Mouse (Mus musculus) limb, embryonic 10.5 days (tissue): ENCODE measurements at regions not wholly inside any gene's neighbourhood (a gene's known extent, or its start where the extent isn't known, plus 50 kb on each side); places are given as distances from the start of the nearest gene placed in this dataset.

Experiments
- DNase-seq: peaks from one replicate; pipeline ENCODE4 v3.0.0-alpha.2; 2017; ENCODE audit warnings: low spot score
- H3K27ac ChIP-seq: fragments of 300-500 bp; sonication (generic); 2 replicates; pipeline ENCODE4 v1.5.1; 2016; ENCODE audit warnings: mild to moderate bottlenecking
- H3K27me3 ChIP-seq: fragments of 300-500 bp; sonication (generic); 2 replicates; pipeline ENCODE4 v1.6.1; 2016; ENCODE audit warnings: low read depth, mild to moderate bottlenecking; ENCODE audit not compliant: poor library complexity, severe bottlenecking
- H3K36me3 ChIP-seq: fragments of 300-500 bp; sonication (generic); 2 replicates; pipeline ENCODE4 v1.6.1; 2016; ENCODE audit warnings: mild to moderate bottlenecking, moderate library complexity
- H3K4me1 ChIP-seq: fragments of 300-500 bp; sonication (generic); 2 replicates; pipeline ENCODE4 v1.6.1; 2016
- H3K4me3 ChIP-seq: fragments of 300-500 bp; sonication (generic); 2 replicates; pipeline ENCODE4 v1.5.1; 2016; ENCODE audit warnings: mild to moderate bottlenecking, moderate library complexity
- H3K9me3 ChIP-seq: fragments of 300-500 bp; sonication (generic); replicated peaks from 2 replicates; pipeline ENCODE4 v1.6.1; 2016; ENCODE audit warnings: mild to moderate bottlenecking
- WGBS: fragments of 180-500 bp; shearing (Covaris S2); methylation state at CpG from one replicate; pipeline ENCODE4 v1.1.7; 2016; 5-methylcytosine and 5-hydroxymethylcytosine counted together

GRCm38 (mm10) chr6:51100341-51100740, 332.1 kb upstream of the Nfe2l3 start:
- H3K27me3 ChIP-seq = no peaks in the 10 kb centered on the region
- no peak for DNase-seq
- H3K4me1 ChIP-seq = peaks cover 13% of the 10 kb centered on the region; the same call in 1 of the 2 replicates
- WGBS = 87% methylated on average over 4 of the region's 4 CpGs
- H3K4me3 ChIP-seq = no peak overlapping the region
- no peak overlapping the region for H3K27ac ChIP-seq
- H3K36me3 ChIP-seq = no peaks in the 10 kb centered on the region
- no peaks in the 10 kb centered on the region for H3K9me3 ChIP-seq

- Histone ChIP-seq H3K4me1 (peaks cover 10% of the 10 kb centered on the region), H3K27ac (no peak overlapping the region), H3K4me3 (no peak overlapping the region), H3K9me3 (no peaks in the 10 kb centered on the region), H3K36me3 (no peaks in the 10 kb centered on the region), H3K27me3 (no peaks in the 10 kb centered on the region)
- WGBS = 59% methylated on average over 4 of the region's 4 CpGs
- no peak for DNase-seq
Observed at GRCm38 (mm10) chr6:51103236-51103635, 329.2 kb upstream of the Nfe2l3 start.

GRCm38 (mm10) chr6:51104336-51104735, 328.1 kb upstream of the Nfe2l3 start:
- DNase-seq = no peak
- no peaks in the 10 kb centered on the region for H3K36me3 ChIP-seq
- WGBS = 82% methylated on average over 5 of the region's 5 CpGs
- no peaks in the 10 kb centered on the region for H3K27me3 ChIP-seq
- no peaks in the 10 kb centered on the region for H3K9me3 ChIP-seq
- no peak overlapping the region for H3K27ac ChIP-seq
- H3K4me1 ChIP-seq = peaks cover 20% of the 10 kb centered on the region
- H3K4me3 ChIP-seq = no peak overlapping the region

GRCm38 (mm10) chr6:51108336-51108956, 324.0 kb upstream of the Nfe2l3 start:
- Histone ChIP-seq H3K36me3 (no peaks in the 10 kb centered on the region), H3K4me1 (peaks cover 20% of the 10 kb centered on the region), H3K27ac (peak overlapping the region; percentile 64; the same call in 1 of the 2 replicates), H3K9me3 (no peaks in the 10 kb centered on the region), H3K27me3 (no peaks in the 10 kb centered on the region), H3K4me3 (no peak overlapping the region)
- no peak for DNase-seq
- WGBS = 31% methylated on average over 8 of the region's 8 CpGs

DNA sequence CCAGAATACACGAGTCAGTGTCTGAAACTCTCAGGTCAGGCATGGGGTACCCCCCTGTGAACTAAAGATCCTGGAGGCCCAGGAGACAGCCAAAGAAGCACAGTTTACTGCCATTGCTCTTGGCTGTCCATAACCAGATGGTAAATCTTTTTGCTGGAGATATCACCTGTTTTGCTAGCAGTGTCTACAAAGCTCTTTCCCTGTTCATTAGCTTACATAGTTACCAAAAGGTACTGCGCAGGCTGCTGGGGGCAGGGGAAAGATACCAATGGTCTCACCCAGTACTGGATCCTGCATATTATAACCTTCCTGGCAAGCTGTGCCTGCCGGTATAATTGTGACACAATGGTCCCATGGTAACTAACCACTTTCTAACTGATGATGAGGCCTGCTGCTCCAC, 321.9 kb upstream of the Nfe2l3 start:
- DNase-seq = no peak
- Histone ChIP-seq H3K4me1 (peaks cover 12% of the 10 kb centered on the region), H3K9me3 (no peaks in the 10 kb centered on the region), H3K36me3 (no peaks in the 10 kb centered on the region), H3K4me3 (no peak overlapping the region), H3K27me3 (no peaks in the 10 kb centered on the region), H3K27ac (no peak overlapping the region)
- 91% methylated on average over 3 of the region's 3 CpGs for WGBS

DNA sequence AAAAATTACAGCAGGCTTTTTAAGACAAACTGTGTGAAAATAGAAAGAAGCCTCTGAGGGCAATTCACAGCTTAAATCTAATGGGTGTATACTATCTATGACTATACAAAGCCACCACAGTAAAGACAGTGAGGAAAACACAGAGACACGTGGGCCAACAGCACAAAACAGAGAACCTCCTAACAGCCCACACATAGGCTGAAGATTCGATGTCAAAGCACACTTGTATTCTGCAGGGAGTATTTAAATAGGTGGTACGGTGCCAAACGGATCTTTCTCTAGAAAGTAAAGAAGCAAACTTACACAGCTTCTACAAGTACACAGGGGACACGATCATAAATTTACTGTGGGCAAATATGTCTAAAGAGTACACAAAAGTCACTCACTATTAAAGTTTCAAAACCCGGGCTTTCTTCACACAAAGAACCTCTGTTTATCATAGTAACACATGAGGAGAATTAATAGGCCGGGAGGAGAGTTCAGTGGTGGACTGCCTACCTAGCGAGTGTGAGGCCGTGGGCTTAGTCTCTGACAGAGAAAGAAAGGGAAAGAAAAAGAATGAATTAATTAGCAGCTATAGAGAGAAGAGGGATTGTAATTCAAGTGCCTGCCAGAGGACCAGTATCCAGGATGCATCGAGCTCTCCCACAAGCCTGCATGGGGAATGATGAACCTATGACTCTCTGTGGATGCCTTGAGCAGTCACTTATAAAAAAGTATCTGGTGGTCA, 317.7 kb upstream of the Nfe2l3 start:
- H3K27me3 ChIP-seq = no peaks in the 10 kb centered on the region
- no peaks in the 10 kb centered on the region for H3K36me3 ChIP-seq
- H3K4me3 ChIP-seq = no peak overlapping the region
- no peak overlapping the region for H3K27ac ChIP-seq
- H3K4me1 ChIP-seq = peaks cover 21% of the 10 kb centered on the region
- H3K9me3 ChIP-seq = no peaks in the 10 kb centered on the region
- 80% methylated on average over 10 of the region's 10 CpGs for WGBS
- no peak for DNase-seq

GRCm38 (mm10) chr6:51118833-51119535, 313.5 kb upstream of the Nfe2l3 start:
- no peak for DNase-seq
- WGBS = 71% methylated on average over 9 of the region's 9 CpGs
- no peaks in the 10 kb centered on the region for H3K27me3 ChIP-seq
- H3K9me3 ChIP-seq = no peaks in the 10 kb centered on the region
- peak overlapping the region; percentile 74 for H3K27ac ChIP-seq
- H3K4me1 ChIP-seq = peaks cover 40% of the 10 kb centered on the region
- H3K4me3 ChIP-seq = no peak overlapping the region
- H3K36me3 ChIP-seq = no peaks in the 10 kb centered on the region

- Histone ChIP-seq H3K27ac (peak overlapping the region; percentile 39; the same call in 1 of the 2 replicates), H3K27me3 (no peaks in the 10 kb centered on the region), H3K4me3 (no peak overlapping the region), H3K4me1 (peaks cover 47% of the 10 kb centered on the region), H3K9me3 (no peaks in the 10 kb centered on the region), H3K36me3 (no peaks in the 10 kb centered on the region)
- WGBS = 72% methylated on average over 12 of the region's 12 CpGs
- DNase-seq = peak; percentile 57
Observed at GRCm38 (mm10) chr6:51119691-51120302, 312.7 kb upstream of the Nfe2l3 start.

DNA sequence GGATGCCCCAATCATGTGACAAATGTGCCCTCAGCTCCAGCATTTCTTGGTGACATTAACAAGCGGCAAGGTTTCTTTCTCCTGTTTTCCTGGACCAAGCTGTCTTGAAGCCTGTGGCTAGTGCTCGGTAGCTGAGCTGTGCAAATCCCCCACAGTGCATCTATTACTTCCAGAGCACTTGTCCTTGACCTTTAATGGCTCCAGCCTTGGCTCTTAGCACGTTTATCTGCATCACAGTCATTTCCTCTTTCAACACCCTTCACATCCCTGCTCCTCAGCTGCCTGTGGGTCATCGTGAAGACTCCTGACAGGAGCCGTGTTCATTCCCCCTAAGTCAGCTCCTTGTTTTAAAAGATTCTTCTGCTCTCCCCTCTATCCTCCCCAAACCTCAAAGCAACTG, 309.5 kb upstream of the Nfe2l3 start:
- Histone ChIP-seq H3K9me3 (no peaks in the 10 kb centered on the region), H3K36me3 (no peaks in the 10 kb centered on the region), H3K27me3 (no peaks in the 10 kb centered on the region), H3K4me3 (no peak overlapping the region), H3K27ac (no peak overlapping the region), H3K4me1 (peaks cover 54% of the 10 kb centered on the region)
- DNase-seq = no peak
- WGBS = 33% methylated on average over 5 of the region's 5 CpGs

DNA sequence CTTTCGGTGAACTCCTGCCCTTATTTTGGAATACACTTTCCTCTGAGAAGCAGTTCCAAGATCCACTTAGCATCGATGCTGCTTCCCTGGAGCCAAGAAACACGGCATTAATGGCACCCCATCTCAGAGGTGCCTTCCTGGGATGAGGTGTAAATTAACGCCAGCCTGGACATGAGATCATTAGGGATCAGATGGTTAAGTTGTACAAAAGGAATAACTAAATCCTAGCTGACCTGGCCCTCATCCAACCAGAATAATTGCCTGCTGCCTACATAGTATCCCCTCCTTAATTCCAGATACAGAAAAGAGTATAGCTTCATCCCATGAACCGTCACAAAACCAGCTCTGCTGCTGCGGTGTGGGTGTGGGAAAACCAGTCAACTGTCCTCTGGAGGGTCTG, 304.6 kb upstream of the Nfe2l3 start:
- Histone ChIP-seq H3K4me1 (peaks cover 38% of the 10 kb centered on the region), H3K36me3 (no peaks in the 10 kb centered on the region), H3K27ac (no peak overlapping the region), H3K4me3 (no peak overlapping the region), H3K9me3 (no peaks in the 10 kb centered on the region), H3K27me3 (no peaks in the 10 kb centered on the region)
- no peak for DNase-seq
- 66% methylated on average over 6 of the region's 6 CpGs for WGBS

DNA sequence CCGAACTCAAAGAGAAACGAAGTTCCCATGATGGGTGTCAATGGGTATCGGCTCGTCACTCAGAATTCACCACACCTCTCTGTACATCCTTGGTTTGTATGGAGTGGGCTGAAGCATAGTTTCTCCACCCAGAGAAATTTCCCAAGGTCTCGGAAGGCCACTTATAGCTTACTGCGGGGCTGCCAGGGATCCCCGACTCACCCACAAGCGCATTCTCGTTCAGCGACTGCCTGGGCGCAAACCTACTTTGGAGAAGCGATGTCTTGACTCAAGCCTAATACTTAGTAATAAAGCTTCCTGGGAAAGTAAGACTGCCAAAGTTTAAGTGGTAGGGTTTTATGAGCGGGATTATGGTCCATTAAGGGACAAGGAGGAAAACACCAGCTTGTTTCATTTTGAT, 303.4 kb upstream of the Nfe2l3 start:
- DNase-seq = no peak
- Histone ChIP-seq H3K4me3 (no peak overlapping the region), H3K4me1 (peaks cover 32% of the 10 kb centered on the region), H3K9me3 (no peaks in the 10 kb centered on the region), H3K36me3 (no peaks in the 10 kb centered on the region), H3K27me3 (no peaks in the 10 kb centered on the region), H3K27ac (peak overlapping the region; percentile 56; the same call in 1 of the 2 replicates)
- WGBS = 79% methylated on average over 13 of the region's 13 CpGs

GRCm38 (mm10) chr6:51129591-51129990, 302.9 kb upstream of the Nfe2l3 start:
- no peaks in the 10 kb centered on the region for H3K27me3 ChIP-seq
- DNase-seq = no peak
- H3K4me3 ChIP-seq = no peak overlapping the region
- WGBS = 75% methylated on average over 14 of the region's 14 CpGs
- H3K9me3 ChIP-seq = no peaks in the 10 kb centered on the region
- H3K4me1 ChIP-seq = peaks cover 28% of the 10 kb centered on the region
- H3K36me3 ChIP-seq = no peaks in the 10 kb centered on the region
- H3K27ac ChIP-seq = peak overlapping the region; percentile 56; the same call in 1 of the 2 replicates

DNA sequence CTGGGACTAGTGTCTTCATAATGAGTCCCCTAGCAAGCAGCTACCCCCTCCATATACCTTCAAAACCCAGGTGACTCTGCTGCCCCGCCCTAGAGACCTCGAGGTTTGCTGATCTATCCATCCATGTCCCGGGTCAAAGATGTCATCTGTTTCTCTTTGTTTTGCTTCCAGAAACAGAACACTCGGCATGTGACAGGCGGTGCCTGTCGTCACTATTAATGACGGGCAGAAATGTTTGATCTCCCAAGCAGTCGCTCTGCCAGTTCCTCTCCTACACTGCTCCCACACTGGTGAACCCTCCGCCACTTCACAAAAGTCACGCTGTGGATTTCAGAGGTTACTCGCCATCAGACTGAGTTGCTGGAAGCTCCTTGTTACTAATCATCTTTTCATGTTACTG, 287.7 kb upstream of the Nfe2l3 start:
- peaks cover 4% of the 10 kb centered on the region; the same call in 1 of the 2 replicates for H3K27me3 ChIP-seq
- peak overlapping the region; percentile 42; the same call in 1 of the 2 replicates for H3K27ac ChIP-seq
- peaks cover 54% of the 10 kb centered on the region for H3K4me1 ChIP-seq
- 61% methylated on average over 11 of the region's 11 CpGs for WGBS
- H3K4me3 ChIP-seq = no peak overlapping the region
- H3K36me3 ChIP-seq = no peaks in the 10 kb centered on the region
- DNase-seq = no peak
- H3K9me3 ChIP-seq = no peaks in the 10 kb centered on the region
